Comparison of ENCODE assay signal across 9 mouse cellular contexts in genomic region chr7:63986407-63987182, GRCm38 (mm10). TPM values are rescaled to one million over a fixed set of nuclear protein-coding genes. Genes with fewer than 3 reads are reported as not detected.
DNase-seq lines count a peak whose midpoint lies in the region; ATAC-seq lines count a peak whose summit lies in the region.
"Had no signal": no experiment of that assay in that cellular context is flagged by ENCODE, and none has a peak within 500 bp of the region (broad histone marks: within the 10 kb centered on the region; RNA-seq: fewer than 3 reads in every experiment).

No protein-coding gene starts in this region.

- no peak overlapping the region for H3K9ac ChIP-seq in embryonic facial prominence, embryonic 14.5 days (ENCODE audit: low read depth, low read length)
- H3K9ac ChIP-seq: liver, embryonic 14.5 days had no signal

- H3K4me2 ChIP-seq in embryonic facial prominence, embryonic 14.5 days (ENCODE audit: low read depth, low read length) = peak overlapping the region; percentile 2; the same call in 1 of the 2 replicates

- no peak overlapping the region for H3K4me3 ChIP-seq in embryonic facial prominence, embryonic 14.5 days (ENCODE audit: low read depth, low read length)

- 16% methylated on average over 10 of the region's 12 CpGs for WGBS in embryonic facial prominence, embryonic 14.5 days

- no peaks in the 10 kb centered on the region for H3K27me3 ChIP-seq in embryonic facial prominence, embryonic 14.5 days (replicated peaks; ENCODE audit: control insufficient read depth, insufficient read depth, low read length)

- peak; percentile 91 for ATAC-seq in embryonic facial prominence, embryonic 14.5 days (ENCODE audit: low read depth)
- no peak for ATAC-seq in granulocyte monocyte progenitor cell, adult 5-6 weeks (replicated peaks; ENCODE audit: poor library complexity, severe bottlenecking)

- peak overlapping the region; percentile 11 for H3K27ac ChIP-seq in embryonic facial prominence, embryonic 14.5 days (replicated peaks; ENCODE audit: low read depth, low read length)
- H3K27ac ChIP-seq: liver, embryonic 14.5 days had no signal

- H3K9me3 ChIP-seq in embryonic facial prominence, embryonic 14.5 days (ENCODE audit: control insufficient read depth, low read length) = no peaks in the 10 kb centered on the region

- H3K4me1 ChIP-seq in embryonic facial prominence, embryonic 14.5 days (ENCODE audit: control insufficient read depth, insufficient read depth, low read length) = peaks cover 6% of the 10 kb centered on the region; the same call in 1 of the 2 replicates

- peak; percentile 33 to 71 for DNase-seq in spleen, postnatal 4 days (ENCODE audit: low spot score in 2 of 2)
- DNase-seq in spleen, adult 12 weeks (ENCODE audit: low spot score) = no peak
- DNase-seq in embryonic facial prominence, embryonic 14.5 days (ENCODE audit: low spot score) = peak; percentile 86
- peak; percentile 81 for DNase-seq in induced T-regulatory cell, adult 2 months (ENCODE audit: low read depth)
- peak; percentile 47 to 64 for DNase-seq in layer of hippocampus, postnatal 25 days (ENCODE audit: extremely low spot score in 1 of 2, low spot score in 1 of 2)
- peak; percentile 49 for DNase-seq in lung, postnatal 36 days
- DNase-seq in right cerebral cortex, postnatal 36 days (ENCODE audit: low spot score in 2 of 2) = peak; percentile 34 to 37

- H3K36me3 ChIP-seq in embryonic facial prominence, embryonic 14.5 days (ENCODE audit: control insufficient read depth, insufficient read depth, low read length) = no peaks in the 10 kb centered on the region

RNA-seq across cellular contexts. Expression of gene Klf13, which starts 47.9 kb away (rescaled TPM):
- 27.6 and 30.1 TPM in 2 replicates for polyA plus RNA-seq in embryonic facial prominence, embryonic 14.5 days (2014; fragmentation: Nextera tagmentation; extraction: Ambion mirVana)
- 100 to 1,000 TPM; 204 to 216 TPM for total RNA-seq in layer of hippocampus, postnatal 25 days (2021)
- 39.9 and 51.5 TPM in 2 replicates for total RNA-seq in granulocyte monocyte progenitor cell, adult 5-6 weeks (2014; fragmentation: Nextera tagmentation)
- total RNA-seq in granulocyte monocyte progenitor cell, adult 5-6 weeks (2017) = 11.6 and 24.0 TPM in 2 replicates
